Mouse (Mus musculus): ENCODE data around the gene Acox3. TPM values are rescaled to one million over a fixed set of nuclear protein-coding genes. Genes with fewer than 3 reads are reported as not detected.

The Acox3 gene
- polyA plus RNA-seq (2017; shearing (Covaris generic)), result 47.5 TPM

DNA sequence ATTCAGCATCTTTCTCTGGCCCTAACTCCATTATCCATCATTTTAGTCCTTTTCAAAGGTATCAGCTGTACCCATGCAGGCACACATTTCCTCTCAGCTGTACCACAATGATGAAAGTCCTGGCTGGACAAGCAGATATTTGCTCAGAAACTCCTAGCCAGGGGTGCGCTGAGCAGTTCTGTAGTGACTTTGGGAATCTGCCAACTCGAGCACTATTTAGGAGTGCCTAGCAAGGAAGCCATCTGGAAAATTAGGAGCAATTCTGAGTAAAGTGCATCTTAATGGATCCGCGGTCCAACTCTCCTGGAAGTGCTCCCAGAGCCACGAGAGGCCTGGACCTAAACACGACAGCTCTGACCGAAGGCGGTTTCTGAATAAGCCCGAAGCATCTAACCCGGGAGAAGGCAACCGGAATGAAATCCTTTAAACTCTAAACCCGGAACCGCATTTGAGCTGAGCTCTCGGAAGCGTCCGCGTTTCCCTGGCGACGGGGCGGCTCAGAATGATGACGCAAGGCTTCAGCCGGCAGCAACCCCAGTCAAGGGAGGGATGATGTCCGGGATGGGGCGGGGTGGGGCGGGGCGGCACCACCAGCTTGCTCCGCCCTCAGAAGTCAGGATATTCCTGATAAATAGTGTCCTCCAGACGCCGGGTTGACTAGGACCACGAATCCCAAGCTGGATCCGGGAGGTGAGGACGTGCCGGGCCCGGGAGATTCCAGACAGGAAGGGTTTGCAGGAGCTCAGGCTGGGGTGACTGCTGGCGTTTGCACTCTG lies at the start of gene Acox3:
Gene Acox3, plus strand, starts transcription at position 596 of the 776 bp plus-strand sequence.

GRCm38 (mm10) chr5:35574653-35575599 lies 7.9 kb upstream of the Acox3 start, which contains the start of gene Trmt44:
TSS of gene Trmt44 (minus strand) at chr5:35575070.

Other genes starting within 250 kb of the Acox3 start
- gene Hmx1, start 193.9 kb upstream of the Acox3 start, polyA plus RNA-seq (2017; shearing (Covaris generic)), result not detected
- not detected for gene Cpz, start 57.3 kb upstream of the Acox3 start, polyA plus RNA-seq (2017; shearing (Covaris generic))
- 10.4 TPM for gene Trmt44, start 8.0 kb upstream of the Acox3 start, polyA plus RNA-seq (2017; shearing (Covaris generic))
- gene Htra3, start 96.7 kb downstream of the Acox3 start, polyA plus RNA-seq (2017; shearing (Covaris generic)), result not detected
- gene Sh3tc1, start 156.9 kb downstream of the Acox3 start, polyA plus RNA-seq (2017; shearing (Covaris generic)), result 12.0 TPM
- 6.7 TPM for gene Ablim2, start 174.8 kb downstream of the Acox3 start, polyA plus RNA-seq (2017; shearing (Covaris generic))

All from inflammation-experienced regulatory T-cells, adult 16 weeks (primary cell).